Mouse (Mus musculus) MEL (cell line): ENCODE results near the gene Rab13.

Source experiments
- EP300 ChIP-seq, 2 experiments: IDR thresholded peaks; 2 replicates each; pipeline ENCODE4 v1.6.1; 2011; ENCODE audit warnings: improper control_type of control experiment in 2 of 2, low read length in 2 of 2, low read depth in 1 of 2, mild to moderate bottlenecking in 1 of 2
- GATA1 ChIP-seq: IDR thresholded peaks from 2 replicates; pipeline ENCODE4 v1.6.1; 2011; ENCODE audit warnings: low read depth, low read length, improper control_type of control experiment
- POLR2A ChIP-seq, 2 experiments: IDR thresholded peaks; 2 replicates each; pipeline ENCODE4 v1.6.1; 2011 to 2012; ENCODE audit warnings: low read length in 2 of 2, mild to moderate bottlenecking in 2 of 2, control low read depth in 1 of 2, improper control_type of control experiment in 1 of 2, low read depth in 1 of 2, moderate library complexity in 1 of 2; ENCODE audit not compliant: control insufficient read depth in 1 of 2, insufficient read depth in 1 of 2, poor library complexity in 1 of 2
- SMC3 ChIP-seq: IDR thresholded peaks from 2 replicates; pipeline ENCODE4 v1.6.1; 2011; ENCODE audit warnings: low read depth, low read length, improper control_type of control experiment

GRCm38 (mm10) chr3:90263121-90263771, 49.8 kb downstream of the Rab13 start:
- TF ChIP-seq EP300 (IDR thresholded peaks at IDR 0.05; ENCODE audit: low read depth in 1 of 2, low read length in 2 of 2), result no peak; a peak in 1 of 4 replicates
- no peak for TF ChIP-seq SMC3
- no peak for TF ChIP-seq POLR2A (IDR thresholded peaks at IDR 0.05; ENCODE audit: control insufficient read depth in 1 of 2, insufficient read depth in 1 of 2, low read depth in 1 of 2, low read length in 2 of 2, poor library complexity in 1 of 2)
- no peak for TF ChIP-seq GATA1
